Mouse (Mus musculus) MEL (cell line): ENCODE measurements around the gene Tbc1d21. TPM values are rescaled to one million over a fixed set of nuclear protein-coding genes. Genes with fewer than 3 reads are reported as not detected.

ENCODE experiments used
- DNase-seq: peaks from one replicate; pipeline ENCODE4 v3.0.0; 2011; ENCODE audit warnings: low read depth, low spot score
- H3K27ac ChIP-seq: 2 replicates; pipeline ENCODE4 v1.5.1; 2012; ENCODE audit warnings: low read depth, mild to moderate bottlenecking, control low read depth, low read length, moderate library complexity; ENCODE audit not compliant: control insufficient read depth
- H3K27me3 ChIP-seq, 2 experiments: fragments of 150-350 bp in 1 of 2; sonication (generic) in 1 of 2; 2 replicates each; pipeline ENCODE4 v1.6.1; 2012; ENCODE audit warnings: low read length in 2 of 2, mild to moderate bottlenecking in 2 of 2, improper control_type of control experiment in 1 of 2, moderate library complexity in 1 of 2; ENCODE audit not compliant: insufficient read depth in 2 of 2, control insufficient read depth in 1 of 2
- H3K36me3 ChIP-seq, 2 experiments: 2 replicates each; pipeline ENCODE4 v1.6.1; 2012 to 2014; ENCODE audit warnings: low read length in 2 of 2, improper control_type of control experiment in 1 of 2, inconsistent platforms in 1 of 2, mild to moderate bottlenecking in 1 of 2; ENCODE audit not compliant: insufficient read depth in 2 of 2, control insufficient read depth in 1 of 2
- H3K4me1 ChIP-seq, 2 experiments: fragments of 150-350 bp in 1 of 2; sonication (generic) in 1 of 2; 2 replicates each; pipeline ENCODE4 v1.6.1; 2012; ENCODE audit warnings: low read length in 2 of 2, improper control_type of control experiment in 1 of 2, mild to moderate bottlenecking in 1 of 2; ENCODE audit not compliant: insufficient read depth in 2 of 2, control insufficient read depth in 1 of 2
- H3K4me3 ChIP-seq, 2 experiments: fragments of 150-350 bp in 1 of 2; sonication (generic) in 1 of 2; 2 replicates each; pipeline ENCODE4 v1.5.1; 2012; ENCODE audit warnings: low read depth in 2 of 2, low read length in 2 of 2, mild to moderate bottlenecking in 2 of 2, moderate library complexity in 2 of 2, control low read depth in 1 of 2, improper control_type of control experiment in 1 of 2; ENCODE audit not compliant: control insufficient read depth in 1 of 2, insufficient read depth in 1 of 2
- H3K79me2 ChIP-seq: 2 replicates; pipeline ENCODE4 v1.6.1; 2012; ENCODE audit warnings: mild to moderate bottlenecking, low read length, moderate library complexity; ENCODE audit not compliant: control insufficient read depth, poor library complexity, insufficient read depth
- H3K9ac ChIP-seq: 2 replicates; pipeline ENCODE4 v1.6.1; 2012; ENCODE audit warnings: low read depth, mild to moderate bottlenecking, control low read depth, low read length, moderate library complexity; ENCODE audit not compliant: control insufficient read depth, poor library complexity, severe bottlenecking
- H3K9me3 ChIP-seq: fragments of 150-350 bp; sonication (generic); replicated peaks from 2 replicates; pipeline ENCODE4 v1.6.1; 2012; ENCODE audit warnings: mild to moderate bottlenecking, low read length, improper control_type of control experiment, moderate library complexity; ENCODE audit not compliant: insufficient read depth
- BHLHE40 ChIP-seq: IDR thresholded peaks from 2 replicates; pipeline ENCODE4 v1.6.1; 2012; ENCODE audit warnings: low read depth, mild to moderate bottlenecking, inconsistent platforms, low read length, improper control_type of control experiment, borderline replicate concordance
- CHD1 ChIP-seq: IDR thresholded peaks from 2 replicates; pipeline ENCODE4 v1.6.1; 2012; ENCODE audit warnings: low read depth, mild to moderate bottlenecking, inconsistent platforms, low read length, improper control_type of control experiment
- CTCF ChIP-seq, 3 experiments: IDR thresholded peaks in 2 of 3; conservative IDR thresholded peaks in 1 of 3; 2 replicates each; pipeline ENCODE4 v1.5.1; 2011 to 2012; ENCODE audit warnings: low read length in 3 of 3, low read depth in 2 of 3, mild to moderate bottlenecking in 2 of 3, improper control_type of control experiment in 1 of 3, inconsistent platforms in 1 of 3, mixed read lengths in 1 of 3, moderate library complexity in 1 of 3; ENCODE audit not compliant: control insufficient read depth in 1 of 3, insufficient read depth in 1 of 3, poor library complexity in 1 of 3, severe bottlenecking in 1 of 3
- E2F4 ChIP-seq: IDR thresholded peaks from 2 replicates; pipeline ENCODE4 v1.6.1; 2011; ENCODE audit warnings: low read depth, low read length, improper control_type of control experiment, borderline replicate concordance
- ELF1 ChIP-seq: IDR thresholded peaks from 2 replicates; pipeline ENCODE4 v1.6.1; 2014; ENCODE audit warnings: low read depth, mild to moderate bottlenecking, inconsistent platforms, low read length, improper control_type of control experiment, moderate library complexity
- ETS1 ChIP-seq: IDR thresholded peaks from 2 replicates; pipeline ENCODE4 v1.6.1; 2012; ENCODE audit warnings: low read depth, mild to moderate bottlenecking, inconsistent platforms, low read length, improper control_type of control experiment, moderate library complexity
- GABPA ChIP-seq: IDR thresholded peaks from 2 replicates; pipeline ENCODE4 v1.6.1; 2012; ENCODE audit warnings: low read depth, mild to moderate bottlenecking, inconsistent platforms, low read length, improper control_type of control experiment, moderate library complexity
- HCFC1 ChIP-seq: IDR thresholded peaks from 2 replicates; pipeline ENCODE4 v1.6.1; 2012; ENCODE audit warnings: low read depth, mild to moderate bottlenecking, inconsistent platforms, low read length, improper control_type of control experiment, moderate library complexity
- KAT2A ChIP-seq: conservative IDR thresholded peaks from 2 replicates; pipeline ENCODE4 v1.6.1; 2012; ENCODE audit warnings: low read depth, low read length, improper control_type of control experiment, inconsistent platforms
- MAFK ChIP-seq: IDR thresholded peaks from 2 replicates; pipeline ENCODE4 v1.6.1; 2011; ENCODE audit warnings: low read depth, mild to moderate bottlenecking, low read length, improper control_type of control experiment, borderline replicate concordance
- MAZ ChIP-seq: IDR thresholded peaks from 2 replicates; pipeline ENCODE4 v1.6.1; 2012; ENCODE audit warnings: low read depth, mild to moderate bottlenecking, inconsistent platforms, low read length, improper control_type of control experiment
- MXI1 ChIP-seq: IDR thresholded peaks from 2 replicates; pipeline ENCODE4 v1.6.1; 2011; ENCODE audit warnings: mild to moderate bottlenecking, low read depth, low read length, improper control_type of control experiment
- MYC ChIP-seq: IDR thresholded peaks from 2 replicates; pipeline ENCODE4 v1.6.1; 2011; ENCODE audit warnings: low read depth, mild to moderate bottlenecking, low read length, improper control_type of control experiment, moderate library complexity
- NELFE ChIP-seq: IDR thresholded peaks from 2 replicates; pipeline ENCODE4 v1.6.1; 2011; ENCODE audit warnings: low read depth, low read length, improper control_type of control experiment
- NRF1 ChIP-seq: IDR thresholded peaks from 2 replicates; pipeline ENCODE4 v1.6.1; 2014; ENCODE audit warnings: low read depth, mild to moderate bottlenecking, inconsistent platforms, low read length, improper control_type of control experiment, moderate library complexity; ENCODE audit not compliant: poor library complexity, insufficient read depth, severe bottlenecking
- POLR2A ChIP-seq, 2 experiments: IDR thresholded peaks; 2 replicates each; pipeline ENCODE4 v1.6.1; 2011 to 2012; ENCODE audit warnings: low read length in 2 of 2, mild to moderate bottlenecking in 2 of 2, control low read depth in 1 of 2, improper control_type of control experiment in 1 of 2, low read depth in 1 of 2, moderate library complexity in 1 of 2; ENCODE audit not compliant: control insufficient read depth in 1 of 2, insufficient read depth in 1 of 2, poor library complexity in 1 of 2
- RAD21 ChIP-seq: IDR thresholded peaks from 2 replicates; pipeline ENCODE4 v1.6.1; 2011; ENCODE audit warnings: mild to moderate bottlenecking, low read depth, low read length, improper control_type of control experiment
- SMC3 ChIP-seq: IDR thresholded peaks from 2 replicates; pipeline ENCODE4 v1.6.1; 2011; ENCODE audit warnings: low read depth, low read length, improper control_type of control experiment
- TAL1 ChIP-seq: IDR thresholded peaks from 2 replicates; pipeline ENCODE4 v1.6.1; 2012; ENCODE audit warnings: mild to moderate bottlenecking, inconsistent platforms, low read length, moderate library complexity, mixed read lengths
- TBP ChIP-seq: IDR thresholded peaks from 2 replicates; pipeline ENCODE4 v1.8.0; 2011; ENCODE audit warnings: low read depth, low read length, improper control_type of control experiment
- TCF12 ChIP-seq: IDR thresholded peaks from 2 replicates; pipeline ENCODE4 v1.6.1; 2014; ENCODE audit warnings: low read depth, mild to moderate bottlenecking, inconsistent platforms, low read length, improper control_type of control experiment, moderate library complexity
- USF1 ChIP-seq: IDR thresholded peaks from 2 replicates; pipeline ENCODE4 v1.6.1; 2014; ENCODE audit warnings: low read depth, mild to moderate bottlenecking, inconsistent platforms, low read length, improper control_type of control experiment, moderate library complexity
- USF2 ChIP-seq, 2 experiments: IDR thresholded peaks; 2 replicates each; pipeline ENCODE4 v1.6.1; 2011 to 2012; ENCODE audit warnings: improper control_type of control experiment in 2 of 2, low read length in 2 of 2, borderline replicate concordance in 1 of 2, inconsistent platforms in 1 of 2, low read depth in 1 of 2, mild to moderate bottlenecking in 1 of 2; ENCODE audit not compliant: insufficient read depth in 1 of 2
- ZC3H11A ChIP-seq: IDR thresholded peaks from 2 replicates; pipeline ENCODE4 v1.6.1; 2012; ENCODE audit warnings: low read depth, mild to moderate bottlenecking, inconsistent platforms, low read length, improper control_type of control experiment
- ZMIZ1 ChIP-seq: IDR thresholded peaks from 2 replicates; pipeline ENCODE4 v1.6.1; 2012; ENCODE audit warnings: low read depth, mild to moderate bottlenecking, inconsistent platforms, low read length, improper control_type of control experiment, moderate library complexity
- ZNF384 ChIP-seq: IDR thresholded peaks from 2 replicates; pipeline ENCODE4 v1.6.1; 2012; ENCODE audit warnings: low read depth, mild to moderate bottlenecking, inconsistent platforms, low read length, improper control_type of control experiment
- polyA plus RNA-seq, 2 experiments: library from polyadenylated mRNA; stranded (reverse) in 1 of 2; unstranded in 1 of 2; fragments of >175 nt in 1 of 2; fragments of >200 nt in 1 of 2; gene quantifications; 2 replicates each; pipeline versions ENCODE4 v1.2.1 to v1.2.4; 2012; ENCODE audit warnings: low replicate concordance in 2 of 2, low read depth in 1 of 2; ENCODE audit not compliant: insufficient read length in 2 of 2, insufficient read depth in 1 of 2, missing spikeins in 1 of 2
- total RNA-seq: library from RNA; depleted of rRNA; stranded (reverse); fragments of 300-350 nt; gene quantifications from 2 replicates; pipeline ENCODE4 v1.2.3, GENCODE M21; 2012

Gene Tbc1d21
- total and polyA plus RNA-seq, 3 experiments = 0.13 TPM; not detected in 2

DNA sequence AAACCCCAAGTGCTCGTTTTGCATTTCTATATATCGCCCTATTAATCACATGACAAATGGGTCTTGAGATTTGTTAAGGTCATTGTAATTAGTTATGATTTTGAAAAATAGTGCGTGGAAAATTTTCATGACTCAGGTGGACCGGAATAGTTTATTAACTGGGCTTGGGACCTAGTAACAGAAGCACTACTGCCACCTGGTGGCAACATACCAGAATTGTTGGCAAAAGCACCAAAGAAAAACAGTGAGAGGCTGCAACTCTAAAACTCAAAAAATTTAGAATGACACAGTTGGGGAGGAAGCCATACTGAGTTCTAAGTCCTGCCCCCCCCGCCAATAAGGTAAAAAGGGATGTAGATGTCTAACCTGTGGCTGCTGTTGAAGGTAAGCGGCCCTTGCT lies 611 bp downstream of the Tbc1d21 start:
- peak; percentile 61 to 86 (median 65) for TF ChIP-seq CTCF (IDR thresholded peaks at IDR 0.05 in 2 of 3, conservative IDR thresholded peaks at IDR 0.05 in 1 of 3; ENCODE audit: control insufficient read depth in 1 of 3, insufficient read depth in 1 of 3, low read depth in 2 of 3, low read length in 3 of 3, poor library complexity in 1 of 3, severe bottlenecking in 1 of 3)
- peak; percentile 85 for TF ChIP-seq ZC3H11A
- peak; percentile 85 for TF ChIP-seq RAD21
- TF ChIP-seq SMC3 = peak; percentile 95
- 0 out of 2 replicates have a peak, but pooled peaks have one; percentile 13 for TF ChIP-seq ZNF384
- no peak for TF ChIP-seq USF1
- TF ChIP-seq USF2 (IDR thresholded peaks at IDR 0.05; ENCODE audit: borderline replicate concordance in 1 of 2, insufficient read depth in 1 of 2, low read depth in 1 of 2, low read length in 2 of 2) = no peak
- 0 out of 2 replicates have a peak, but pooled peaks have one; percentile 34 for TF ChIP-seq MAFK
- H3K9ac ChIP-seq = no peak overlapping the region
- H3K79me2 ChIP-seq = no peaks in the 10 kb centered on the region
- H3K4me3 ChIP-seq = no peak overlapping the region
- H3K27me3 ChIP-seq = no peaks in the 10 kb centered on the region; a peak in 1 of 4 replicates
- DNase-seq = peak; percentile 67
- no peaks in the 10 kb centered on the region for H3K4me1 ChIP-seq
- no peak overlapping the region for H3K27ac ChIP-seq
- no peaks in the 10 kb centered on the region for H3K36me3 ChIP-seq
- H3K9me3 ChIP-seq = no peaks in the 10 kb centered on the region

DNA sequence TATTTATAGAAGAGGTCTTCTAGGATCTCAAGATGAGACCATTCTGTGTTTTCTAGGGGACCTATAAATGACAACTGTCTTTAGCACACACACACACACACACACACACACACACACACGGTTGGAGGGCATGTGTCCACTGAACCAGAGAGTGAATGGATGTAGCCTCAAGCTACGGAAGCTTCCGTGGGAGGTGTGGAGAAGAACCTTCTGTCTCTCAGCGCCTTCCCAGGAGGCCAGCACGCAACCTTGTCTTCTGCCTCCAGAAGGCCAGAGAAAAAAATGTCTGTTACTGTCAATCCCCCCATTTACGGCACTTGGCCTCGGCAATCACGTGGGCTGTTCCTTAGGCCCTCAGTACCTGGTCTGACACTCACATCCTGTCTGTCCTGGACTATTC lies 5.9 kb downstream of the Tbc1d21 start:
- Histone ChIP-seq H3K9me3 (no peaks in the 10 kb centered on the region), H3K4me1 (no peaks in the 10 kb centered on the region), H3K27ac (no peak overlapping the region), H3K27me3 (no peaks in the 10 kb centered on the region; a peak in 1 of 4 replicates), H3K79me2 (no peaks in the 10 kb centered on the region), H3K9ac (no peak overlapping the region), H3K36me3 (no peaks in the 10 kb centered on the region), H3K4me3 (no peak overlapping the region)
- DNase-seq = no peak
- TF ChIP-seq POLR2A (IDR thresholded peaks at IDR 0.05; ENCODE audit: control insufficient read depth in 1 of 2, insufficient read depth in 1 of 2, low read depth in 1 of 2, low read length in 2 of 2, poor library complexity in 1 of 2) (no peak), MYC (no peak), KAT2A (no peak), HCFC1 (no peak), NELFE (no peak), ELF1 (no peak), SMC3 (no peak)

DNA sequence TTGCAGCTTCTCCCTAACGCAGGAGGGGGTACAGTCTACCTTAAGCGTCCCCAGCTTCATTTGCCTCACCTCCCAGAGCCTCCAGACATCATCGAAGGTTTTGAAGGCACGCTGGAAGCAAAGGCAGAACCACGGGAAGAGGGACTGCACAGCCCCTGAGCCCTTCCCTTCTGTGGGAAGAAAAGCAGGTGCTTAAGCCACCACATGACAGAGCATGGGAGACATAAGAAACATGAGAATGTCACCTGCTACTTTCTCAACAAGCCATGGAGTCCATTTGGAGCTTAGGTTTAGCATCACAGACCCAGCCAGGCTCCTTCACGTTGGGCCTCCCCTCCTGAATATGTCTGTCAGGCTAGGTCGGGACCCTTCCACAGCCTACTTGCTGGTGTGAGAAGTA lies 8.3 kb downstream of the Tbc1d21 start:
- Histone ChIP-seq H3K36me3 (no peaks in the 10 kb centered on the region), H3K9me3 (no peaks in the 10 kb centered on the region), H3K27me3 (no peaks in the 10 kb centered on the region; a peak in 1 of 4 replicates), H3K4me3 (no peak overlapping the region), H3K79me2 (no peaks in the 10 kb centered on the region), H3K4me1 (no peaks in the 10 kb centered on the region), H3K27ac (no peak overlapping the region), H3K9ac (no peak overlapping the region)
- no peak for DNase-seq
- TF ChIP-seq MXI1 (no peak), GABPA (no peak), ELF1 (no peak), TBP (no peak), ZMIZ1 (no peak), MAFK (no peak), E2F4 (no peak), TCF12 (no peak), NELFE (no peak), POLR2A (IDR thresholded peaks at IDR 0.05; ENCODE audit: control insufficient read depth in 1 of 2, insufficient read depth in 1 of 2, low read depth in 1 of 2, low read length in 2 of 2, poor library complexity in 1 of 2) (no peak), ETS1 (no peak), TAL1 (no peak), BHLHE40 (no peak), NRF1 (no peak), CHD1 (no peak), ZC3H11A (no peak), MAZ (no peak)
